Comparison of ENCODE assay signal across 29 mouse cellular contexts in the genomic region with DNA sequence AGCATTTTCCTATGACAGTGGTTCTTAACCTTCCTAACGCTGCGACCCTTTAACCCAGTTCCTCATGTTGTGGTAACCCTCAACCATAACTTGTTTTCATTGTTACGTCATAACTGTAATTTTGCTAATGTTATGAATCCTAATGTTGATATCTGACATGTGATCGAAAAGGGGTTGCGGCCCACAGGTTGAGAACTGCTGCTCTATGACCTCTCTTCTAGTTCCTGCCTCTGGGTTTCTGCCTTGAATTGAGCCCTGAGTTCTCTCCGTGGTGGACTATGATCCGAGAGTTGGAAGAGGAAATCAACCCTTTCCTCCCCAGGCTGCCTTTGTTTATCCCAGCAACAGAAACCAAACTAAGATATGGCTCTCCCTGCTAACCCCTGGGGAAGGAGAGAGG. TPM values are rescaled to one million over a fixed set of nuclear protein-coding genes. Genes with fewer than 3 reads are reported as not detected.
DNase-seq lines count a peak whose midpoint lies in the region; ATAC-seq lines count a peak whose summit lies in the region.
"Had no signal": no experiment of that assay in that cellular context is flagged by ENCODE, and none has a peak within 500 bp of the region (broad histone marks: within the 10 kb centered on the region; RNA-seq: fewer than 3 reads in every experiment).

No protein-coding gene starts in this region.

- peak; percentile 21 for ATAC-seq in CD4-positive, CD25-positive, alpha-beta regulatory T cell, adult 4 months
- peak; percentile 13 to 14; a peak in 2 of 4 replicates for ATAC-seq in hematopoietic stem cell, adult 5-6 weeks (replicated peaks in 1 of 2; ENCODE audit: insufficient read depth in 1 of 2, low FRiP score in 2 of 2, low TSS enrichment in 1 of 2, low read depth in 1 of 2, poor library complexity in 2 of 2, severe bottlenecking in 2 of 2)
- ATAC-seq in megakaryocyte progenitor cell, adult 5-6 weeks (replicated peaks; ENCODE audit: poor library complexity), result peak; percentile 35
- no peak for ATAC-seq in forebrain, embryonic 15.5 days (replicated peaks)
- ATAC-seq: forebrain, postnatal 0 days; midbrain, embryonic 15.5 days had no signal

- peak; percentile 37 for DNase-seq in CD4-positive helper T cell, adult 2 months (ENCODE audit: low read depth, low spot score)
- DNase-seq in urinary bladder, postnatal 25 days (ENCODE audit: low spot score), result no peak
- DNase-seq in retina, embryonic 14.5 days (ENCODE audit: low spot score), result no peak
- DNase-seq: adrenal gland, postnatal 10 days; cerebellum, adult 11 months; cerebellum, adult 9-10 months; cerebellum, postnatal 36 days; forebrain, postnatal 0 days; gastrocnemius, postnatal 10 days; heart, postnatal 36 days; kidney, adult 11 months; kidney, postnatal 14 days; liver, embryonic 13.5 days; lung, adult 2 months; lung, postnatal 14 days; right cerebral cortex, postnatal 4 days; thymus, postnatal 4 days had no signal

- H3K36me3 ChIP-seq in forebrain, embryonic 15.5 days, result no peaks in the 10 kb centered on the region
- H3K36me3 ChIP-seq: embryonic facial prominence, embryonic 13.5 days; forebrain, embryonic 10.5 days; hindbrain, embryonic 13.5 days; liver, embryonic 13.5 days; midbrain, embryonic 15.5 days had no signal

- H3K4me3 ChIP-seq in forebrain, embryonic 15.5 days, result no peak overlapping the region
- H3K4me3 ChIP-seq: embryonic facial prominence, embryonic 13.5 days; forebrain, embryonic 10.5 days; heart, embryonic 10.5 days; heart, embryonic 15.5 days; hindbrain, embryonic 13.5 days; limb, embryonic 12.5 days; liver, embryonic 13.5 days; midbrain, embryonic 15.5 days had no signal

- WGBS in forebrain, embryonic 15.5 days, result 88% methylated on average over 7 of the region's 7 CpGs

- no peak overlapping the region for H3K9ac ChIP-seq in forebrain, embryonic 15.5 days (replicated peaks)
- H3K9ac ChIP-seq: embryonic facial prominence, embryonic 13.5 days; forebrain, postnatal 0 days; heart, embryonic 15.5 days; hindbrain, embryonic 13.5 days; limb, embryonic 12.5 days; liver, embryonic 13.5 days; midbrain, embryonic 15.5 days had no signal

- no peaks in the 10 kb centered on the region for H3K27me3 ChIP-seq in forebrain, embryonic 15.5 days
- H3K27me3 ChIP-seq: embryonic facial prominence, embryonic 13.5 days; heart, embryonic 15.5 days; hindbrain, embryonic 13.5 days; limb, embryonic 12.5 days; liver, embryonic 13.5 days; midbrain, embryonic 15.5 days had no signal

- no peaks in the 10 kb centered on the region for H3K4me1 ChIP-seq in forebrain, embryonic 15.5 days
- H3K4me1 ChIP-seq: embryonic facial prominence, embryonic 13.5 days; forebrain, embryonic 10.5 days; heart, embryonic 10.5 days; heart, embryonic 15.5 days; hindbrain, embryonic 13.5 days; midbrain, embryonic 15.5 days had no signal

- H3K9me3 ChIP-seq in forebrain, embryonic 15.5 days, result no peaks in the 10 kb centered on the region
- H3K9me3 ChIP-seq: embryonic facial prominence, embryonic 13.5 days; forebrain, embryonic 10.5 days; G1E; heart, embryonic 10.5 days; heart, embryonic 15.5 days; hindbrain, embryonic 13.5 days; limb, embryonic 12.5 days; liver, embryonic 13.5 days; midbrain, embryonic 15.5 days had no signal

- no peak overlapping the region for H3K4me2 ChIP-seq in forebrain, embryonic 15.5 days (replicated peaks)
- H3K4me2 ChIP-seq: embryonic facial prominence, embryonic 13.5 days; heart, embryonic 15.5 days; hindbrain, embryonic 13.5 days; limb, embryonic 12.5 days; liver, embryonic 13.5 days; midbrain, embryonic 15.5 days had no signal

- no peak overlapping the region for H3K27ac ChIP-seq in forebrain, embryonic 15.5 days (replicated peaks)
- H3K27ac ChIP-seq: embryonic facial prominence, embryonic 13.5 days; forebrain, embryonic 10.5 days; heart, embryonic 10.5 days; heart, embryonic 15.5 days; hindbrain, embryonic 13.5 days; limb, embryonic 12.5 days; liver, embryonic 13.5 days; midbrain, embryonic 15.5 days had no signal

RNA-seq across cellular contexts. Expression of gene Fam208a, which starts 47.2 kb away (rescaled TPM):
- polyA plus RNA-seq in CD4-positive, CD25-positive, alpha-beta regulatory T cell, adult 4 months (2017; shearing (Covaris generic)), result 10 to 100 TPM; 37.8 to 48.1 TPM
- total RNA-seq in hematopoietic stem cell, adult 5-6 weeks (2017), result 39.2 and 48.5 TPM in 2 replicates
- 25.4 and 33.9 TPM in 2 replicates for total RNA-seq in megakaryocyte progenitor cell, adult 5-6 weeks (2015)
- 22.8 and 31.9 TPM in 2 replicates for total RNA-seq in megakaryocyte progenitor cell, adult 5-6 weeks (2017)
- 17.4 and 18.2 TPM in 2 replicates for polyA plus RNA-seq in forebrain, embryonic 15.5 days (2015; fragmentation: Nextera tagmentation; extraction: Ambion mirVana)
